Mouse (Mus musculus): ENCODE data around the gene St6galnac3.

DNA sequence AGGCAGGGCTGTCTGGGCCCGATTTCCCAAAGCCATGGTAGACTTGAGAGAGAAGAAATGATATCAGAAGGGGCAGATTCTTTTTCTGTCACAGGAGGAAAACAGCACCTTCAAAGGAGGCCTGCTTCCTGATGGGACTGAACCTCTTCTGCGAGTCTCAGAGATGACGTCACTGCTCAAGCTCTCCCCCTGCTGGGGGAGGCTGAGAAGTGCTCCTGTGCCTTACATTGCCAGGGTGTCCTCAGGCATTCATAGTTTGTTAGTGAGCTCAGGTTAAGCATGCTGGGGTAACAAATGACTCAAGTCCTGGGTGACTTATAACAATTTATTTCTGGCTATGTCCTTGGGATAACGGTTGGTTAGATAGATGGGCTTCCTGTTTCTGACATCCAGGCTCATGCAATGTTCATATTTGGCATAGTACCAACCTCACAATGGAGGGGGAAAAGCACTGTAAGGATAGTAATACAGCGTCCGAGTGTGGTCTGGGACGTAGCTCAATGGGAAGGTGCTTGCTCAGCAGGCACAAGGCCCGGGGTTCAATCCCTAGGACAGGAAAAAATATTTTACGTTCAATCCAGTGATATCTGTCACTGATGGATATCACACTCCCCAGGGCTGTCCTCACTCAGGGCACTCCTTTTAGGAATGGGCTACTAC is 474.2 kb downstream of the St6galnac3 start:
- TF ChIP-seq CTCF (IDR thresholded peaks at IDR 0.05; ENCODE audit: low read depth), result peak; percentile 88
- TF ChIP-seq EP300 (optimal IDR thresholded peaks at IDR 0.05), result no peak
